Mouse (Mus musculus): ENCODE measurements around the gene Gid8.

Gene Gid8

GRCm38 (mm10) chr2:180748904-180749303, 39.0 kb downstream of the Gid8 start:
- no peak for DNase-seq (ENCODE audit: low read depth, low spot score)

- DNase-seq (ENCODE audit: low read depth, low spot score) = no peak
Measured at GRCm38 (mm10) chr2:180754976-180755688, 45.2 kb downstream of the Gid8 start.

- DNase-seq (ENCODE audit: low read depth, low spot score) = no peak
Measured at GRCm38 (mm10) chr2:180755896-180756295, 46.0 kb downstream of the Gid8 start.

- DNase-seq (ENCODE audit: low read depth, low spot score) = no peak
Measured at GRCm38 (mm10) chr2:180756786-180757185, 46.9 kb downstream of the Gid8 start.

GRCm38 (mm10) chr2:180758513-180759263, 48.8 kb downstream of the Gid8 start:
- DNase-seq (ENCODE audit: low read depth, low spot score) = no peak

GRCm38 (mm10) chr2:180764986-180765385, 55.1 kb downstream of the Gid8 start:
- no peak for DNase-seq (ENCODE audit: low read depth, low spot score)

GRCm38 (mm10) chr2:180765713-180766112, 55.8 kb downstream of the Gid8 start:
- DNase-seq (ENCODE audit: low read depth, low spot score) = no peak

Data from CD4-positive, CD25-positive, alpha-beta regulatory T cell, adult 2 months (primary cell).